Mouse (Mus musculus) cerebellum, adult 9-10 months (tissue): Measurements from ENCODE around the gene Sparc.

Experiments used
- DNase-seq: peaks from one replicate; pipeline ENCODE4 v3.0.0; 2022

Gene Sparc

DNA sequence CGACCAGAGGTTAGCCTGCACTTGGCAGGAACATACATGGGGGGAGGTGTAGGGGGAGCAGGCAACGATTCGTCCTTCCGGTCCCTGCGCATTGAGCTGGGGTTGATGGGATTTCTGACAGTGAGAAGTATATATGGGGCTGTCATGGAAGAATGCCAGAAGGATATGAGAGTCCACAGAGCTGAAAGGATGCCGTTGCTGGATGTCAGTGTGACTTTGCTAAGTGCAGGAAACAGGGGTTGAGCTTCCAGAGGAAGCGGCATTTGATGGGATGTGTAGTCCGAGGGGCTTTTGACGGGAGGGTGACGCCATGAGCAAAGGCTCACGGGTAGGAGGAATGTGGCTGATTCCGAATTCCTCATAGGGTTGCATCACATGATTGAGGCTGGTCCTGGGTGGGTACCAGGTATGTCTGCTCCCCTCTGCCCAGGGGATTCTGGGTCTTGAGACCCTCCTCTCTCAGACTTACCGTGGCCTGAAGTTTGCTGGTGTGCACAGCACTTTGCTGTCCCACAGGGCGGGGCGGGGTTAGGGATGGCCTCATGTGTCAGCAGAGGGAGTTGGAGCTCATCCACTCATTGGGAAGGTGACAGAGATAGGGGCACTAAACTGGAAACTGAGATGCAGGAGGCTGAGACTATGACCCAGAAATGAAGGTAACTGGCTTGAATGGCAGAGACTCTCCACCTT, 64.7 kb downstream of the Sparc start:
- DNase-seq: no peak

DNA sequence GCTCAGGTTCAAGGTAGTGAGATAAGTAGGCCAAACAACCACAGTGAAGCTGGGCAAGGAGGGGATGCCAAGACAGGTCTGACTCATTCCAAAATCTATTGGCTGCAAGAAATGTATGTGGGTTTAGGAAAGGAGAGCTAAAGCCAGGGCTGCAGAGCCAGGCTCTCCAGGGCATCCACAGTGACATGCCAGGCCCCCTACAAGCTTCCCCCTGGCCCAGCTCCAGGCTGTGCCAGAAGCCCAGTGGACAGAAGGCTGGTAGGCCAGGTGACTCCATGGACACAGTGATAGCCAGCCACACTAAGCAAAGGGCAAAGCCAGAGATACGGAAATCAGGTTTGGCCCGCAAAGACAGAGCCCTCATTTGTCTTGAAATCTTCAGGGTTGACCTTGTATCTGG, 66.1 kb downstream of the Sparc start:
- DNase-seq: peak; percentile 98
